Mouse (Mus musculus) spleen, postnatal 14 days (tissue): ENCODE measurements around the gene Ncoa5.

Source experiments
- DNase-seq, 2 experiments: peaks; one replicate each; pipeline ENCODE4 v3.0.0; 2021 to 2022; ENCODE audit warnings: low spot score in 2 of 2

The Ncoa5 gene

DNA sequence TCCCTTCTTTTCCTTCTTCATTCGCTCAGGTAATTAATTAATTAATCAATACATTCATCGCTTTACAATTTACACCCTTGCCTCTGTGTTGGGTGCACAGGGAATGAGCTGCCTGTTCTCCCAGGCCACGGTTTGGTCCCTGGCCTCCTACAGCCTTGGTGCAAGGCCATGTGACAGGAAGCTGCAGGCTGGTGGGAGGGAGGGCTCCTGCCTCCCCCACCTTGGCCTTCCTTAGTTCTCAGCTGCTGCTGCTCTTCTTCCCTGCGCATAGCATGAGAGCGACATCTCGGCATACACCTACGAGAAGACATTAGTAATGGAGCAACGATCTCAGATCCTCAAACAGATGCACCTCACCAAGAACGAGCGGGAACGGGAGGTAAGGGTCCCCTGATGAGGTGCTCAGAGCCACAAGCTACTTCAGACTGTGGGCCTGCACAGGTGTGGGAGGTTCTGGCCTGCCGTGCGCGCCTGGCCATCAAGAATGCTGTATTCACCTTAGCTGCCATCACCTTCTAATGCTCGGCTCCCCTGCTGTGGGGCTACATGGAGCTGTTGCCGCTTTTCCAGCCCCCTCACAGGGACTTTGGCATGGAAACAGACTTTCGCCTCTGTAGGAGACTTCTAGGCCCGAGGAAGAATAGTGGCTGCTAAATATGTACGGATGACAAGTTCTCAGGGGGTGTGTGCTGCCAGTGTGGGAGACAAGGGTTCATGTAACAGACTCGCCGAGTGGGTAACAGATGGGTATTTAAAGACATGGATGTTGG is 39.8 kb downstream of the Ncoa5 start:
- no peak for DNase-seq

DNA sequence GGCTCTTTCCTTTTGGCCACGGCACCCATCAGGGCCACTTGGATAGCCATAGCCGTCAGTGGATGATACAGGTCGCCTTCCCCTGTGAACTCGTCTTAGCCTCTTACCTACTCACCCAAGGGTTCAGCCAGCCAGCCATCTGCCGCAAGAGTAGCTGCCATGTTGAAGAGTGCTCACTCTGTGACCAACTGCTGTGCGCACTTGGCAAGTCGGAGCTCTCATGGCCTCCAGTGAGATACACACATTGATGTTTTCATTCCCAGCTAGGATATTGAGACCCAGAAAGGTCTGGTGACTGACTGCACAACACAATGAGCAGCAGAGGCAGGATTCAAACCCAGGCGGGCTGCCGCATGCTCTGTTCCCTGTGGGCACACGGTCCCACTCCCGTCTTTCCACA is 40.5 kb downstream of the Ncoa5 start:
- DNase-seq, result no peak

DNA sequence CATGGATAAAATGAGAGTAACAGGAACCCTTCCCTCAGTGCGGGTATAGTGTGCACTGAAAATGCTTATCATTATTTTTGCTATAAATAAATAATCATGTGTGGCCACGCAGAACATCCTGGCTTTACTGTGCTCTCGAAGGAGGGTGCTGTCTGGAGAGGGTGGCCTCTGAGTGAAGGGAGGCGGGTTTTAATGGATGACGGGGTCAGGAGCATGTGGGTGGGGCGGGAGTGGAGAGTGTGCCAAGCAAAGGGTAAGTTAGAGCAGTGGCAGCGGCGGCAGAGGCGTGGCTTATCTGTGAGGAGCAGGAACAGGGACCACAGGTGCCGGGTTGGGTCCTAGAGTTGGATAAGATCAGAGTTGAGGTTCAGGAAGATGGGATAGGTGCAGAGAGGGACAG is 42.9 kb downstream of the Ncoa5 start:
- DNase-seq, result no peak

DNA sequence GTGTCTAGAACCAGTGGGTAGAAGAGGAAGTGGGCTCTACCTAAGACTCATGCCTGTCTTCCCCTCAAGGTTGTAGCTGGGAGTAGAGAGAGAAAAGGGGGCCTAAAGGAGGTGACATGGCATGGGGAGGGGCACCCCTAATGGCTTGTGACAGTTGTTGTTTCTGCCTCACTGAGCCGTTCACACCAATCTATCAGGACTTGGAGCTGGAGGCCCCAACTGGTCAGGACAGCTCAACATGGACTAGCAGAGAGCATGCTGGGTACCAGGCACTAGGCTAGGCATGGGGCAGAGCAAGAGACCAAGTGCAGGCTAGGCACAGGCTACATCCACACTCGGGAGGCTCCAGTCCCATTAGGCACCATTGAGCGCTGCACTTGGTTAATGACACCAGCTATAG is 43.6 kb downstream of the Ncoa5 start:
- DNase-seq, result no peak

DNA sequence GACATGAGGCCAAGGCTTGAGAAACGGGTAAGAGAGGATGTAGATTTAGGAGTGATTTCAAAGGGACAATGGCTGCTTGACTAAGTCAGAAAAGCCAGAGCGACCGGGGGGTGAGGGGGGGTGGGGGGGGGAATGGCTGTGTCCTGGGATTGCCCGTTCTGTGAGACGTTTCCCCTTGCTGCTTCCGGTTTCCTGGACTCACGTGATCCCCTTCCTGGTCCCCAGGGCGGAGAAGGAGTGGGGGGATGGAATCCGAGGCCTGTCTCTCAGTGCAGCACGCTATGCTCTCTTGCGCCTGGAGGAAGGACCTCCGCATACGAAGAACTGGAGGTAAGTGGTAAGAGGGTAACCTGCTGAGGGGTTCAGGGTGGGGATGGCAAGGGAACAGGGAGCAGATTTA is 45.9 kb downstream of the Ncoa5 start:
- no peak for DNase-seq

DNA sequence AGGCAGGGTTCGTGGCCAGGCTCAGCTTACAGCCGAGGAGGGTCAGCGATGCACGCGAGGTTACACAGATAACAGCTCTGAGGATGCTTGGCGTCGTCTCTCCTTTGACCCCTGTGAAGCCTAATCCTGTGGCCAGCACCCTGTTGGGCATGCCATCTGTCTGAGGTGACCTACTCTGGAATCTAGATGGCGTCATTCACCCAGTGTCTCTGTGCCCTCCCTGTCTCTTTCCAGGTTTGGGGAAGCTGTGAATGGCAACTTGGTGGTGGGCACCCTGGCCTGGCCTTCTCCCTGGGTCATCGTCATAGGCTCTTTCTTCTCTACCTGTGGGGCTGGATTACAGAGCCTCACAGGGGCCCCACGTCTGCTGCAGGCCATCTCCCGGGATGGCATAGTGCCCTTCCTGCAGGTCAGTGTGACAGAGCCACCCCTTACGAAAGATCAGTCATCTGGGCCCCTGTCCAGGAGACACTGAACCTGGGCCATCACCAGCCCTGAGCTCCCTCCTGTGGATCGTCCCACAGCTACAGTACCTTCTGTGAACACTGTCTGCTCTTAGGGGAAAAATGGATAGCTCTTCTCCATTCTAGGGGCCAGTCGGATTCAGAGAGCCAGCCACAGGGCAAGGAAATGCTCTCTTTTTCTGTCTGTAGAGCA is 48.2 kb downstream of the Ncoa5 start:
- DNase-seq, result no peak

DNA sequence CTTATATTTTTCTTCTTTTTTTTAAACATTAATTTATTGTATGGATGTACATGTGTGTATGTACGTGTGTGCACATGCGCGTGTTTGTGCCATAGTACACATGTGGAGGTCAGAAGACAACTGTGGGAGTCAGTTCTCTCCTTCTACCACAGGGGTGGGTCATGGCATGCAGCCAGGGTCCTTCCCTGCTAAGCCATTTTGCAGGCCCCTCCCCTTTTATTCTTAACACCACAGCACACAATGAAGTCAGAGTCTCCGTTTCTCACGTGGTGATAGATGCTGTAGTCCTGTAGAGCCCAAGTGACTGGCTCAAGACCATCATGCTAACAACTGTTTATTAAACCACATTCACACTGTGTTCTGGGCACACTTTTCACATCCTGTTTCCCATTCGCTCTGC is 48.7 kb downstream of the Ncoa5 start:
- no peak for DNase-seq

DNA sequence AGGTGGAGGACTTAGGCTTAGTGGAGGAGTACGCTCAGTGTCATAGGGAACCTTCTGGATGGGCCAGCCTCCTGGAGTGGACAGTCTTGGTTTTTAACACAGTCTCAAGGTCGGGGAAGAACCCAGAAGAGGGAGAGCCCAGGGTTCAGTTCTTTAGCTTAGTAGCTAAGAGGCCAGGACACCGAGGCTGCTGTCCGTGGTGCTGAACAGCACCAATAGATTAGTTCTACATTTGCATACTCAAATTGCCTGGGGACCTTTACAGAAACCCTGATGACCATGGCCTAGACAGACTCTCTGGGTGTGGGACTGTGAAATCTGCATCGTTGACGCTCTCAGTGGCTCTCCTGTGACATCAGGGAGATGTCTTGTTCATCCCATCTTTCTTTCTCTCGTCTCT is 54.9 kb downstream of the Ncoa5 start:
- DNase-seq, result peak in 1 of 2 experiments; percentile 22

DNA sequence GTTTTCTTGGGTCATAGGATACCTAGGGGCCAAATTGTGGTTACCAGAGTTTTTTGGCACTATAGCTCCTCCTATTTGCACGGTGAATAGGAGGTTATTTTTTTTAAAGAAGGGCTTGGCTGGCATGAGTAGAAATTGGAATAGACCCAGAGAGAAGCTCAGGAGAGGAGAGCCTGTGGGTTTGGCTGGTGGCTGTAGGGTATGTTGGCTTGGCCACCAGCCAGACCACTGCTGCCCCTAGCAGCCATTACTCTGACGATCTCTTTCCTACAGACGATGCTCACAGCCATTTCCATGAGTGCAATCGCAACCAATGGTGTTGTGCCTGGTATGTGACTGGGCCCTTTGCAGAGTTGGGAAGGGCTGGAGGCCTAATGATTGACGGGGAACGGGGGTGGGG is 59.1 kb downstream of the Ncoa5 start:
- no peak for DNase-seq

DNA sequence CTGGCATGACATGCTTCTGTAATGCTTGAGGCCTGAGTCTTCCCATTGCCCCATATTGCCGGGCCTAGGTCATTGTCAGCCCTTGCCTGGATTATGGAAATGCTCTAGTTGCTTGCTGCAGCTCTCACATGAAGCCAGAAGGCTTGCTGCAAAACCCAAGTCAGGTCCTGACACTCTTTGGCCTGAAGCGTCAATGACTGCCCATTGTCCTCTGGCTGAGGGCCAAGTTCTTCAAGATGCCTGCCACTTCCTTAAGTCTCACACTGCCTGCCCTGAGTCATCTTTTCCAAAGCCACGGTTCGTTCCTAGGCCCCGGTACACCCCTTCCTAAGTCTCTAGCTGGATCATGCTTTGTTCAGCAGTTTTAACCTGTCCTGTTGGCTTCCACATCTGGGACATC is 62.0 kb downstream of the Ncoa5 start:
- DNase-seq, result no peak

DNA sequence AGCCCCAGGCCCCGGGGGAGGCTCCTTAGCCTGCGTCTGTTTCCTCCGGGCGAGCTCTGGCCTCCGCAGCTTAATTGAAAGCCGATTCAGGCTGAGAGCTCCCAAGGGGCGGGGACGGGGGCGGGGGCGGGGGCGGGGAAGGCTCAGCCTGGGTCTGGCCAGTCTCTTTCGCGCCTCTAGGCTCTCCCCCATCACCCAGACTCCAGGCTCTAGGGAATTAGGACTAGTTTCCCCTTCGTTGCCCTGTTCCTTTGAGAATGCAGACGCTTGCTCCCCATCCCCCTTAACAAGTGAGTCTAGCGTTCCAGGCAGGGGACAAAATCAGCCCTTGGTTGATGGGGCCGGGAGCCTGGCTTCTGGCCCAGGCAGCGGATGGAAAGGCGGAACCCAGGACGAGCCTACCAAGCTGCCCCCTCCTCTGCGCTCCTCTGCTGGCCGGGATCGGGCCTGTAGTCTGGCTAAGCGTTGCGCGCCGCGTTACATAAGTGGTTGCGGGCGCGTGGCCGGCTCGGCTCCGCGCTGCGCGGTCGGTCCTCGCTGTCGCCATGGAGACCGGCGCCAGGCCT is 64.0 kb downstream of the Ncoa5 start:
- no peak for DNase-seq

DNA sequence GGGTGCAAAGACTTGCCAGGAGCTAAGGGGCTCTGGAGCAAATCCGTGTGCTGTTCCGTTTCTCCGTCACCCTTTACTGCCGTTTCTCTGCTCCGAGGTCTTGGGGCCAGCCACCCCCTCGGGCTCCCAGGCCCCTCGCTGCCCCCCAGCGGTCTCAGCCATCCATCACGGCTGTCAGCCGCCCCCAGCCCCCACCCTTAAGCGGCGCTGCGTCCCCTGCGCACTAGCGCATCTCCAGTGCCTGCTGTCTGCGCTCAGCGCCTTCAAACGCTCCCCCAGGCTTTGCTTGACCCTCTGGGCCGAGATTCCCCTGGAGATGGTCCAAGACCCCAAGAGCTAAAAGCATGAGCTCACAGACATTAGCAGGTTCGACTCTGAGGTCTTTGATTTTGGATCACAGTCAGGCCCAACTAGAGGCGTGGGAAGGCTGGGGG is 65.3 kb downstream of the Ncoa5 start:
- DNase-seq, result no peak

DNA sequence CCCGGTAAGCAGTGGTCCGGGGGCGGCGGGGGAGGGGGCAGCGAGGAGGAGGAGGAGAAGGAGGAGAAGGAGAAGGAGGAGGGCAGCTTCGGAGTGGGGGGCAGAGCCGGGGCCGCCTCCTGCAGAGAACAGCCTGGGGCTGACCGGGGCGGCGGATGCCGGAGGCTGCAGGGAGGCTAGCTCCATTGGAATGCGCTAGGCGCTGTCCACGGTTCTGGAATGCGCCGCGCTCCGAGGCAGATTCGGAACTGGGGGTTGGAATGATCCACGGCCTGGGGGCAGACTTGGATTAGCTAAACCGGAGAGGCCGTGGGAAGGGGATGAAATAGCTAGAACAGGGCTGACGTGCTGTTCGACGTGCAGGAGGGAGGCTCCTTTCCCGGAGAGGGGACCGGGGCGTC is 66.2 kb downstream of the Ncoa5 start:
- DNase-seq, result no peak

DNA sequence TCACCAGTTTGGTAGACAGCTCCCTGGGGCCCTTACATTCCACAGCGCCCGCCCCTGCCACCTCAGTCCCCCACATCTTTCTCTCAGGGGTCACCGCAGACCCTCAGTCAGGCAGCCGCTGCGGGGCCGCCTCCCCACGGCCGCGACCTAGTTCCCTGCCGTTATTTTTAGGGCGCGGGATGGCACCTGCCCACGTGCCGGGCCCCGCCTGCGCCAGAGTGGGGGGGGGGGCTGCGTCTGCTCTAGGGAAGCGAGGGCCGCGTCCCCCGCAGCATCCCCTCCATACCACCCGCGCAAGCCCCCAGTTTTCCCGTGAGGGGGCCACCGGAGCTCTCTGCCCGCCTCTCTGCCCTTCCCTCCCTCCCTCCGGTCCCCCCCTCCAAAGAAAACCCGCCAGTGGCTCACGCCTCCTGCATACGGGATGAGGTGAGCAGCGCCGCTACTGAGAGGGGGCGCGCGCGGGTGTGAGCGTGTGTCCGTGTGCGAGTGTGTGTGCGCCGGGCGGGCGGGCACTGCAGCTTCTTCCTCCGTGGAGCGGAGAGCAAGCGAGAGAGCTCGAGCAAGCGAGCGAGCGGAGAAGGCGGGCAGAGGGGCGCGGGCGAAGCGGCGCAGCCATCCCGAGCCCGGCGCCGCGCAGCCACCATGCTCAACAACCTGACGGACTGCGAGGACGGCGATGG is 66.8 kb downstream of the Ncoa5 start:
- DNase-seq, result no peak

DNA sequence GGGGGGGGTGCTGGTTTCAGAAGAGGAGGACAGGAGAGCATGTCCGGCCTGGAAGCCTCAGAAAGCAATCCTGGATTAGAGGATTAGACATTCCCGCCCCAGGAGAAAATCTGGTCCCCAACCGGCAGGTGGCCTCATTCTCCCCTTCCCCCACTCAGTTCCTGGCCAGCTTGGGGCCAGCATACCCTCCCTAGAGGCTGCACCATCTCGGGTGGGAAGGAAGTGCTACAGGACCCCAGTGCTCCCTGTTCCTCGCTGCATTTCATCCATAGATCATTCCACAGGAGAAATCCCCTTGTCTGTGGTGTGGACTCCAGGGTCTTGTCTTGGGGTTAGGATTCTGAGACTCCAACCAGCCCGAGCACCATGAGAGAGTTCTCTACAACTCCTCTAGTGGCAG is 67.5 kb downstream of the Ncoa5 start:
- no peak for DNase-seq

DNA sequence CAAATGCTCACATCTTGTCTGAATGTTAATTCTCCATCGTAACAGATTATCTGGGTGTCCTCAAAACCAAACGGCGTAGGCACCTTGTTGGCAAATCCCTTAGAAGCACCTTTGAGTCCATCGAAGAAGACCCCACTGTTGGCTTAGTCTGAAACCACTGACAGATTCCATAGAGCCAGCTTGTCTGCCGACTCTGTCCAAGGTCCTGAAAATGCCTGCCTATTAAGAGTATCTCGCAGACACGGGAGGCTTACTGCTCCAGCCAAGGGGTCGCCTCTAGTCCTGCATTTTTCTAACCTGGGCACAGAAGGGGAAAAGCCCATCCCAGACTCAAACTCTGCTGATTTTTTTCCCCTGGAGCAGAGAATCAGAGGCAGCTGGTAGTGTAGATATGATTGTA is 68.3 kb downstream of the Ncoa5 start:
- DNase-seq, result no peak

DNA sequence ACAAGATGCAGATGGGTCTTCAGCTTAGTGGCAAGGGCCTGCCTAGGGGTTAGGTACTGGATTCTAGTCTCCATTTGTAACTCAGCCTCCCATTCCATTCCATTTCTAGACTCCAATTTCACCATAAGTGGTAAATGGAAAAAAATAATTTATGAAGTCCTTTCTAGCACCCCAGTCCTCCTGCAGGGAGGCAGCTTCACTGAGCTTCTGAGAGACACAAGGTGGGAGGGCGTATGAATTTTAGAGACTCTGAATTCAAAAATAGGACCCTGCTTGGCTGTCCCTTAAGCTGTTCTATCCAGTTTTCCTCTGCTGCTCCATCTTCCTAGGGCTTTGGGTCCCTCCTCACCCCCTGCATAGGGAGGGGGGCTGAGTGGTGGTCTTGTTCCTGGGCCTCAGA is 69.7 kb downstream of the Ncoa5 start:
- no peak for DNase-seq

DNA sequence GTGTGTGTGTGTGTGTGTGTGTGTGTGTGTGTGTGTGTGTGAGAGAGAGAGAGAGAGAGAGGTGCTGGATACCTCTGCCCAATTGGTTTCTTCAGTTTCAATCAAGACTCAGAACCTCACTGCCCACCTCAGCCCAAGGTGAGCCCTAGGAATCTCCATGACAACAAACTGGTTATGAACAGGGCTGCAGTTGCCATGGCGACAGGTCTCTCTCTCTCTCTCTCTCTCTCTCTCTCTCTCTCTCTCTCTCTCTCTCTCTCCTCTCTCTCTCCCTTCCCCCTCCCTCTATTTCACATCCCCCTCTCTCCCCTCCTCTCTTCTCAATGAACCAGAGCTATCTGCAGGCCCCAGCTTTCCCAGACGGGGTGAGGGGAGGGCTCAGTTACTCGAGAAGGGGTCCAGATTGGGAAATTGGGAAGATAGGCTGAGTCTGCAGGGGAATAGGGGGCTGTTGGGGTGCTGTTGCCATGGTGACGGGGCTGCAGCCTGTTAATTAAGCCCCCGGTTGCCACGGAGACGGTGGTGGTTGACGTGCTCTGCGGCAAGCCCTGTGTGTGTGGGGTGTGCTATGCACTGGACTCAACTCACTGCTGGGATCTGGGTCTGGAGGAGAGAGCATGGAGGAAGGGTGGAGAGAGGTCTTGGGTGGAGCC is 70.3 kb downstream of the Ncoa5 start:
- no peak for DNase-seq

DNA sequence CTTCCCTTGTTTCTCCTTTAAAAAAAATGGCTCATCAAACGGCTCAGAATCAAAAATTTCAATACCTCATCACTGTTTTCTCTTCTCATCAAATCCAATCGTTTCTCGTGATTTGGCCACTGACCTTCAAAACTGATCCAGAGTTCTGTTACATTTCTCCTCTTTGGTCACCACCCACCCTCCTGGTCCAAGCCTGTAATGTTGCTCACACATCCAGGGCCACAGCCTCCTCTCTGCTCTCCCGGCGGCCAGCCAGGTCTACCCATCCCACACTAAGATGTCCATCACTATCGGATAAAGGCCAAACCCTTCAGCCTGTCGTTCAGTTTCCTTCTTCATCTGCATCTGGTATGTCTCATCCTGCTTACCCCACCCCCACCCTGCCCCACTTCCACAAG is 72.5 kb downstream of the Ncoa5 start:
- no peak for DNase-seq

DNA sequence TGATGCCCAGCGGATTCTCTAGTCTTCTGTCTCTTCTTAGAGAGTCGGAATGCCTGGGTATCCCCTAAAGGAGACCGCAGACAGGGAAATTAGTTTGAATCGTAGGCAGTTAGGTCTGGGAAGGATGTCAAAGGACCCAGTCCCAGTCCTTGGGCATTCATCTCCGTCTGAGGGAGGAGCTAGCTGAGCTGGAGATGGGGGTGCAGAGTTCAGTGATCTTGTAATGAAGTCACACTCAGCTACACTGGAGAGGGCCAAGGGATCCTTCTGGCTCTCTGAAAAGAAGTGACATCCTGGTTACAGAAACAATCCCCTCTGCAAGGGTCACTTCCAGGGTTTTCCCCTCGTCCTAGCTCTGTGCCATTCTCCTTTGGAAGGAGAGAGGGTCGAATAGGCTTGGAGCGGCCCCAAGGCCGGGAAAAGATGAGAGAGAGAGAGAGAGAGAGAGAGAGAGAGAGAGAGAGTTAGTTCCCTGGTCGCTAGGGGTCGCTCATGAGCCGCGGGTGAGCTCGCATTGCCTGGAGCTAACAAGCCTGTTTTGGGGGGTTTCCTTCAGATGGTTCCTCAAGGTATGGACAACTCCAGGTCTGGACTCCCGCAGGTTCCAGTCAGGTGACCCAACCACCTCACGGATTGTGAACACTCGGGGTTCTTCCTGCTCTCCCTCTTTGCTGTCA is 73.0 kb downstream of the Ncoa5 start:
- peak; percentile 42 to 65 for DNase-seq

DNA sequence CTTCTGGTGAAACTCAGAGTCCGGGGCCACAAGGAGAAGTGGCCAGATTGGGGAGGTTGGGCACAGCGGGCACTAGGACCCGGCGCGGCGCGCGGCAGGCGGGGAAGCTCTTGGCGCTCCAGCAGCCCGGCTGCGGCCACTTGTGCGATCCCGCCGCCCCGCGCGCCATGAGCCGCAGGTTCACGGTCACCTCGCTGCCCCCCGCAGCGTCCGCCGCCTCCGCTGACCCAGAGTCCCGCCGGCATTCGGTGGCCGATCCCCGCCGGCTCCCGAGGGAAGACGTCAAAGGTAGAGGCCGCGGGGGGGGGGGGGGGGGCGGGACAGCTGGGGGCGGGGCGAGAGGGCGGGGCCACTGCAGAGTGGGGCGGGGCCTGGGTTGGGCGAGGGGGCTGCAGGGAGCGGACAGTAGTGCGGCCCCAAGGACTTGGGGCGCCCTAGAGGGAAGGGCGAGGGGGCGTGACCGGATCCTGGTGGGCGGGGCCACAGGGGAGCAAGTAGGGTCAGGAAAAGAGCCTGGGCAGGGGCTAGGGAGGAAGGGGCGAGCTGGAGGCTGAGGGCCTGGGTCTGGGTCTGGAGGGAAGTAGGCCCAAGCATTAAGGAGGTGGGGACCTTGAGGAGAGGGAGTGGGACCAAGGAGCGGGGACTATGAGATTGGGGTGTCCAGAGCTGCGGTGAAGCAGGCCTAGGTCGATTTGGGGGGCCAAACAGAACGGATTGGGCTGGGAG is 73.8 kb downstream of the Ncoa5 start, which contains the start of gene Slc12a5:
Gene Slc12a5, plus strand, starts transcription at position 87 of the 726 bp plus-strand sequence.
- no peak for DNase-seq
